Mouse (Mus musculus): ENCODE measurements around the gene Serpina11. TPM values are rescaled to one million over a fixed set of nuclear protein-coding genes. Genes with fewer than 3 reads are reported as not detected.

Gene Serpina11
- total RNA-seq (2021) = not detected

- intact Hi-C loops (cut with DNase I) = no loop called here
Observed at GRCm38 (mm10) chr12:103989857-103990256, at the start of gene Serpina11. Gene Serpina11 (minus strand): TSS chr12:103989957.

GRCm38 (mm10) chr12:104038181-104038580, 48.4 kb upstream of the Serpina11 start:
- DNase-seq (ENCODE audit: low spot score in 2 of 2) = no peak
- intact Hi-C loops (cut with DNase I) = no loop called here

More at GRCm38 (mm10) chr12:103989857-103990256, at the start of gene Serpina11:
- DNase-seq (ENCODE audit: low spot score in 2 of 2) = no peak

- no peak for DNase-seq (ENCODE audit: low spot score in 2 of 2)
- intact Hi-C loops (cut with DNase I) = no loop called here
Observed at GRCm38 (mm10) chr12:104033752-104034151, 44.0 kb upstream of the Serpina11 start.

GRCm38 (mm10) chr12:104029986-104030385, 40.2 kb upstream of the Serpina11 start:
- no peak for DNase-seq (ENCODE audit: low spot score in 2 of 2)
- intact Hi-C loops (cut with DNase I) = no loop called here

- intact Hi-C loops (cut with DNase I) = no loop called here
- DNase-seq (ENCODE audit: low spot score in 2 of 2) = no peak
Observed at GRCm38 (mm10) chr12:104015280-104015679, 25.5 kb upstream of the Serpina11 start.

DNA sequence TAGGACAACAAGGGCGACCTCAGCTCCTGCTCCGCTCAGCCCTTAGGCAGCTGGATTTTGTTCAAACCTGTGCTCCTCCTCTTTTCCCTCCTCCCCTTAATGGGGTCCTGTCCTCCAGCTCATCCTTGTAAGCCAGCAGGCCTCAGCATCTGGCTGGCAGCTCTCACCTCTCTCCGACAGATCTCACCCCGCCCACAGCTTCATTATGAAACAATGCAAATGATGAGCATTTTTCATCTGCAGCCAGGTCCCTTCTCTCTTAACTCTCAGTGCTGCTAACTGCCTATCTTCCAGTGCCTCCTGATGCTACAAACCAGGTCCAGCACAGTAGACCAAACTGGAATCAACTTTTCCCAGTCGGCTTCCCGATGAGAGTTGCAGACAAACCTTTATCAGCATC, 23.9 kb upstream of the Serpina11 start, which contains the start of gene Serpina9:
Serpina9 (minus strand) TSS at position 136 of the 400 bp plus-strand sequence.
- DNase-seq (ENCODE audit: low spot score in 2 of 2) = no peak
- intact Hi-C loops (cut with DNase I) = no loop called here

GRCm38 (mm10) chr12:104004689-104005088, 14.9 kb upstream of the Serpina11 start:
- DNase-seq (ENCODE audit: low spot score in 2 of 2) = no peak
- intact Hi-C loops (cut with DNase I) = no loop called here

- intact Hi-C loops (cut with DNase I) = no loop called here
- no peak for DNase-seq (ENCODE audit: low spot score in 2 of 2)
Observed at GRCm38 (mm10) chr12:104003238-104003612, 13.5 kb upstream of the Serpina11 start.

GRCm38 (mm10) chr12:104002569-104003237, 12.9 kb upstream of the Serpina11 start:
- no peak for DNase-seq (ENCODE audit: low spot score in 2 of 2)
- intact Hi-C loops (cut with DNase I) = no loop called here

GRCm38 (mm10) chr12:104000594-104000993, 10.8 kb upstream of the Serpina11 start:
- intact Hi-C loops (cut with DNase I) = no loop called here
- no peak for DNase-seq (ENCODE audit: low spot score in 2 of 2)

DNA sequence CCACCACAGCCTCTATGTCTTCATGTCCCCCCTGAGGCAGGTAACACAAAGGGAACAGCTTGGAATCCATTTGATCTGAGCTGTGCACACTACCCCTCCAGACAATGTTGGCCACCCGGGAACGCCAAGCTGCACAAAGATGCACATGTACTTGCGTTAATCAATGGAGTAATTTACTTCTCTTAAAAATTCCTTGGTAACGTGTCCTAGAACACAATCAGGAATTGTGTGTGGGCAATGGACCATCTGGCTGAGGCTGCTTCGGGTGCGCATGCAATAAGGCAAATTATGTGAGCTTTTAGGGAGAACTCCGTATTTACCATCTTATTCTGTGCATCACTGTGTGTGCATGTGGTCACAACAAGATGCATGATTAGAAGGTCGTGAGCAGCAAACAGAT, 9.9 kb upstream of the Serpina11 start:
- DNase-seq (ENCODE audit: low spot score in 2 of 2) = no peak
- intact Hi-C loops (cut with DNase I) = no loop called here

GRCm38 (mm10) chr12:103996513-103996912, 6.8 kb upstream of the Serpina11 start:
- DNase-seq (ENCODE audit: low spot score in 2 of 2) = no peak
- intact Hi-C loops (cut with DNase I) = no loop called here

GRCm38 (mm10) chr12:103995292-103996072, 5.7 kb upstream of the Serpina11 start:
- intact Hi-C loops (cut with DNase I) = loop anchor here (1.0 to 2.0 kb wide), 2 partner anchors 74 to 423 kb away; no protein-coding TSS in a partner anchor
- DNase-seq (ENCODE audit: low spot score in 2 of 2) = peak; percentile 77 to 84

- intact Hi-C loops (cut with DNase I) = no loop called here
- DNase-seq (ENCODE audit: low spot score in 2 of 2) = peak in 1 of 2 experiments; percentile 26
Observed at GRCm38 (mm10) chr12:103992945-103993344, 3.2 kb upstream of the Serpina11 start.

- intact Hi-C loops (cut with DNase I) = no loop called here
- no peak for DNase-seq (ENCODE audit: low spot score in 2 of 2)
Observed at GRCm38 (mm10) chr12:103989514-103989767, 316 bp downstream of the Serpina11 start.

DNA sequence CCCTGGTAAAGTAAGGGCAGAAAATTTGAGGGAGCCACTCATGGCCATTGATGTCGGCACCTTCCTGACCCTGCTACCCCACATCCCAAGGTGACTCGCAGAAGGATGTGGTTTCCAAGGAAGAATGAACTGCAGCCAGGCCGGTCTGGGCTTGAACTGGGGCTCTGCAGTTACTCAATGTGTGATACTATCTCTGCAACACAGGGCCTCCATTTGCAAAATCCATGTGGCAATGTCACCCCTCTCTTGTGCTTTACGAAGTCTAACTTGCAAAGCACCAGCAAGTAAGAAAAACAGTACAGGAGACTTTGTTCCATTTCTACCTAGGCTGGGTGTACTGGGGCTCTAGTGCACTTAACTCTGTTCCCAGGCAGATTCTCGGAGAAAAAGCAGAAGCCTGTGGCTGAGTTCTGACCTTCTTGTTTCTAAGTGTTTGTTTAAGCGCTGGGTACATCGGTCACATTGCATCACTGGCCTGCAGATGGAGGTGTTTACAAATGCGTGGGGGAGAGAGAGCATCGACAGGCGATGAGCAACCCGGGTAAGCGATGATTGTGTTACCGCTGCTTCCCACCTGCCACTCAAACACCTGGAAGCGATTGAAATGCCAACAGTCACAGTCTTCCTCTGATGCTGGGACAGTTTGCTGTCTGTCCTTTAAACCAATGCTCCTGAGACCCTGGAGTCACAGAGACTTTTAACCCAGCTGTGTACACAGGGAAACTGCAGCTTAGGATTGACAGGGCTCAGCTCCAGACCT, 823 bp downstream of the Serpina11 start:
- intact Hi-C loops (cut with DNase I) = no loop called here
- no peak for DNase-seq (ENCODE audit: low spot score in 2 of 2)

GRCm38 (mm10) chr12:103985868-103986267, 3.9 kb downstream of the Serpina11 start:
- intact Hi-C loops (cut with DNase I) = no loop called here
- DNase-seq (ENCODE audit: low spot score in 2 of 2) = no peak

DNA sequence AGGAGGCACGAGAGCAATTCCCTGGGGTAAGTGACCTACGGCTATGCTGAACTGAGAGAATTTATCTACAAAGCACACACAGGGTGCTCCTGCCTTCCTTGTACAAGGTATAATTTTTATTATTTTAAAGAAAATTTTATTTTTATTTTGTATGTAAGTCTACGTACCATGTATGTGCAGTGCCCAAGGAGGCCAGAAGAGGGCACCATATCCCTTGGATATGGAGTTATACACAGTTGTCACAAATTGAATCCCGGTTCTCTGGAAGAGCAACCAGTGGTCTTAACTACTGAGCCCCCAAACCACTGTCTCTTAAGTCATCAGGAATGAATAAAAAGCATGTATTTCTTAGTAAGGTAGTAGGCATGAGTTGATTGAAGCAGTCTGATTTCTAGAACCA, 4.8 kb downstream of the Serpina11 start:
- intact Hi-C loops (cut with DNase I) = no loop called here
- DNase-seq (ENCODE audit: low spot score in 2 of 2) = no peak

DNA sequence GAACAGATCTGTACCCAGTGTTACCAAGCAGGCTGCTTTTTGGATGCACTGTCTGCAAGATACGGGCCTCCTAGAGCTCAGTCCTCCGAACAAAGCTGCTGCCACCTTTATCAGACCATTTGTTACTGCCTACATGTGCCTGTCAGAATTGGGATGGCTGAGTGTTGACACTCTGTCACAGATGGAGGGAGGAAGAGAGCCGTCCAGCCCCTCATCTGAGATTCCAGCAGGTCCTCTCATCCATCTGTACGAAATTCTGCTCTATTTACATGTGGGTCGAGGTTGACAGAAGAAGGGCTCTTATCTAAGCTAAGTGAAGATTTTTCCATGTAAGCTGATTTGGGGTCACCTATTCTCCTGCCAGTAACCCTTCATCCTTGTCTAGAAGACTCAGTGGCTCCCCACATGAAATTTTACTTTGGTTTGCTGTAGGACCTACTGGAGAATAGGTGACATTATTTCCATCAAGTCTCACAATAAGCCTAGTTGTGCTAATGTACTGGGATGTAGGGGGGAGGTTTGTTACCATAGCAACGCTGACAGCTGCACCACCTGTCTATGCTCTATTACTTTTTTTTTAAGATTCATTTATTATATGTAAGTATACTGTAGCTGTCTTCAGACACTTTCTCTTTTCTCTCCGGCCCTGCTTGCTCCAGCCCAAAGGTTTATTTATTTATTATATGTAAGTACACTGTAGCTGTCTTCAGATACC, 8.0 kb downstream of the Serpina11 start:
- intact Hi-C loops (cut with DNase I) = no loop called here

GRCm38 (mm10) chr12:103978294-103978693, 11.5 kb downstream of the Serpina11 start:
- DNase-seq (ENCODE audit: low spot score in 2 of 2) = no peak
- intact Hi-C loops (cut with DNase I) = no loop called here

More for the DNA sequence above, 8.0 kb downstream of the Serpina11 start:
- DNase-seq (ENCODE audit: low spot score in 2 of 2) = no peak

All from left cerebral cortex, postnatal 36 days (tissue).